Mouse (Mus musculus) heart, embryonic 11.5 days (tissue): ENCODE results near the gene Sacm1l. TPM values are rescaled to one million over a fixed set of nuclear protein-coding genes. Genes with fewer than 3 reads are reported as not detected.

Source experiments
- ATAC-seq: fragments of 200-750 bp; cut with Nextera tagmentation; replicated peaks from 2 replicates; pipeline ENCODE4 v1.8.0; 2017; ENCODE audit warnings: moderate library complexity; ENCODE audit not compliant: insufficient number of reproducible peaks, low FRiP score, low TSS enrichment
- H3K27ac ChIP-seq: fragments of 300-500 bp; sonication (generic); 2 replicates; pipeline ENCODE4 v1.5.1; 2014; ENCODE audit warnings: mild to moderate bottlenecking, low read depth, low read length
- H3K27me3 ChIP-seq: fragments of 300-500 bp; sonication (generic); 2 replicates; pipeline ENCODE4 v1.6.1; 2014; ENCODE audit warnings: mild to moderate bottlenecking, low read length, mixed read lengths; ENCODE audit not compliant: control insufficient read depth, insufficient read depth
- H3K36me3 ChIP-seq: fragments of 300-500 bp; sonication (generic); 2 replicates; pipeline ENCODE4 v1.6.1; 2014; ENCODE audit warnings: mild to moderate bottlenecking, low read length, moderate library complexity, mixed read lengths; ENCODE audit not compliant: control insufficient read depth, insufficient read depth
- H3K4me1 ChIP-seq: fragments of 300-500 bp; sonication (generic); 2 replicates; pipeline ENCODE4 v1.6.1; 2014; ENCODE audit warnings: low read length; ENCODE audit not compliant: control insufficient read depth, insufficient read depth
- H3K4me2 ChIP-seq: fragments of 300-500 bp; sonication (generic); 2 replicates; pipeline ENCODE4 v1.6.1; 2014; ENCODE audit warnings: mild to moderate bottlenecking, moderate library complexity
- H3K4me3 ChIP-seq: fragments of 300-500 bp; sonication (generic); 2 replicates; pipeline ENCODE4 v1.5.1; 2014; ENCODE audit warnings: low read depth, low read length
- H3K9ac ChIP-seq: fragments of 300-500 bp; sonication (generic); 2 replicates; pipeline ENCODE4 v1.6.1; 2014; ENCODE audit warnings: mild to moderate bottlenecking, low read depth, low read length, moderate library complexity
- H3K9me3 ChIP-seq: fragments of 300-500 bp; sonication (generic); replicated peaks from 2 replicates; pipeline ENCODE4 v1.6.1; 2016; ENCODE audit warnings: low read length; ENCODE audit not compliant: control insufficient read depth
- whole genome bisulfite sequencing: fragments of 180-500 bp; shearing (Covaris S2); extraction: QIAGEN DNeasy Blood & Tissue Kit; methylation state at CpG from one replicate; pipeline ENCODE4 v1.1.7; 2014; ENCODE audit not compliant: insufficient replicate concordance; 5-methylcytosine and 5-hydroxymethylcytosine counted together
- polyA plus RNA-seq: library from polyadenylated mRNA; unstranded; fragments of >200 nt; fragmentation: Nextera tagmentation; extraction: Ambion mirVana; gene quantifications from 2 replicates; pipeline ENCODE4 v1.2.1, GENCODE M21; 2014

Gene Sacm1l
- polyA plus RNA-seq, 1 experiment from 2014 or later = 38.1 TPM

- H3K4me1 ChIP-seq = peaks cover 4% of the 10 kb centered on the region
- H3K4me3 ChIP-seq = no peak overlapping the region
- H3K27ac ChIP-seq = no peak overlapping the region
- H3K9me3 ChIP-seq = no peaks in the 10 kb centered on the region
- ATAC-seq = 0 out of 2 replicates have a peak, but pooled peaks have one; percentile 67
- peaks cover 3% of the 10 kb centered on the region for H3K36me3 ChIP-seq
- H3K27me3 ChIP-seq = no peaks in the 10 kb centered on the region
- no peak overlapping the region for H3K4me2 ChIP-seq
- 9% methylated on average over 2 of the region's 2 CpGs for WGBS
- H3K9ac ChIP-seq = no peak overlapping the region
Measured at GRCm38 (mm10) chr9:123504325-123504724, 25.2 kb upstream of the Sacm1l start.

GRCm38 (mm10) chr9:123505598-123505997, 24.0 kb upstream of the Sacm1l start:
- no peak overlapping the region for H3K4me3 ChIP-seq
- H3K4me2 ChIP-seq = no peak overlapping the region
- no peak overlapping the region for H3K27ac ChIP-seq
- peaks cover 4% of the 10 kb centered on the region for H3K4me1 ChIP-seq
- peaks cover 3% of the 10 kb centered on the region for H3K36me3 ChIP-seq
- ATAC-seq = no peak
- H3K9me3 ChIP-seq = no peaks in the 10 kb centered on the region
- 49% methylated on average over 1 of the region's 1 CpGs for WGBS
- no peaks in the 10 kb centered on the region for H3K27me3 ChIP-seq
- H3K9ac ChIP-seq = no peak overlapping the region

GRCm38 (mm10) chr9:123506270-123507146, 23.1 kb upstream of the Sacm1l start:
- no peaks in the 10 kb centered on the region for H3K9me3 ChIP-seq
- no peaks in the 10 kb centered on the region; the same call in none of the 2 replicates for H3K36me3 ChIP-seq
- no peak overlapping the region for H3K9ac ChIP-seq
- 65% methylated on average over 4 of the region's 4 CpGs for WGBS
- peaks cover 4% of the 10 kb centered on the region for H3K4me1 ChIP-seq
- H3K27ac ChIP-seq = no peak overlapping the region
- H3K27me3 ChIP-seq = no peaks in the 10 kb centered on the region
- H3K4me2 ChIP-seq = no peak overlapping the region
- no peak for ATAC-seq
- no peak overlapping the region for H3K4me3 ChIP-seq

GRCm38 (mm10) chr9:123507380-123507779, 22.2 kb upstream of the Sacm1l start:
- no peak for ATAC-seq
- whole genome bisulfite sequencing = 71% methylated on average over 2 of the region's 2 CpGs
- H3K27ac ChIP-seq = no peak overlapping the region

GRCm38 (mm10) chr9:123508986-123509385, 20.6 kb upstream of the Sacm1l start:
- H3K4me3 ChIP-seq = no peak overlapping the region
- H3K4me2 ChIP-seq = no peak overlapping the region
- H3K27ac ChIP-seq = no peak overlapping the region
- H3K27me3 ChIP-seq = no peaks in the 10 kb centered on the region
- WGBS = 92% methylated on average over 2 of the region's 2 CpGs
- H3K9ac ChIP-seq = no peak overlapping the region
- no peak for ATAC-seq
- peaks cover 4% of the 10 kb centered on the region for H3K4me1 ChIP-seq
- H3K9me3 ChIP-seq = no peaks in the 10 kb centered on the region
- peaks cover 3% of the 10 kb centered on the region for H3K36me3 ChIP-seq

More at GRCm38 (mm10) chr9:123507380-123507779, 22.2 kb upstream of the Sacm1l start:
- Histone ChIP-seq H3K9ac (no peak overlapping the region), H3K4me1 (peaks cover 4% of the 10 kb centered on the region), H3K4me3 (no peak overlapping the region), H3K4me2 (no peak overlapping the region), H3K9me3 (no peaks in the 10 kb centered on the region), H3K27me3 (no peaks in the 10 kb centered on the region), H3K36me3 (peaks cover 3% of the 10 kb centered on the region)

- no peak overlapping the region for H3K27ac ChIP-seq
- H3K9me3 ChIP-seq = no peaks in the 10 kb centered on the region
- H3K4me2 ChIP-seq = no peak overlapping the region
- 78% methylated on average over 8 of the region's 8 CpGs for WGBS
- no peak overlapping the region for H3K4me3 ChIP-seq
- peaks cover 4% of the 10 kb centered on the region for H3K4me1 ChIP-seq
- ATAC-seq = no peak
- H3K27me3 ChIP-seq = no peaks in the 10 kb centered on the region
- peaks cover 3% of the 10 kb centered on the region for H3K36me3 ChIP-seq
- no peak overlapping the region for H3K9ac ChIP-seq
Measured at GRCm38 (mm10) chr9:123509638-123510604, 19.6 kb upstream of the Sacm1l start.

- 95% methylated on average over 5 of the region's 5 CpGs for WGBS
- Histone ChIP-seq H3K36me3 (peaks cover 3% of the 10 kb centered on the region), H3K4me2 (no peak overlapping the region), H3K27me3 (no peaks in the 10 kb centered on the region), H3K4me3 (no peak overlapping the region), H3K9ac (no peak overlapping the region), H3K4me1 (no peaks in the 10 kb centered on the region), H3K9me3 (no peaks in the 10 kb centered on the region), H3K27ac (no peak overlapping the region)
- ATAC-seq = no peak
Measured at GRCm38 (mm10) chr9:123510926-123511325, 18.6 kb upstream of the Sacm1l start.

GRCm38 (mm10) chr9:123512482-123512881, 17.1 kb upstream of the Sacm1l start:
- Histone ChIP-seq H3K9me3 (no peaks in the 10 kb centered on the region), H3K36me3 (peaks cover 12% of the 10 kb centered on the region), H3K4me2 (no peak overlapping the region), H3K4me1 (no peaks in the 10 kb centered on the region), H3K9ac (no peak overlapping the region), H3K27ac (no peak overlapping the region), H3K4me3 (no peak overlapping the region), H3K27me3 (no peaks in the 10 kb centered on the region)
- ATAC-seq = no peak
- WGBS = 83% methylated on average over 2 of the region's 2 CpGs
